Mouse (Mus musculus) kidney, adult 9 months (tissue): ENCODE data around the gene Ccdc74a.
"Not testable (repeated sequence)": the region's sequence is repeated elsewhere in the genome, so short reads cannot be mapped to it uniquely, and the experiment has no call there.

Experiments used
- DNase-seq: peaks from one replicate; pipeline ENCODE4 v3.0.0; 2022

Ccdc74a gene

DNA sequence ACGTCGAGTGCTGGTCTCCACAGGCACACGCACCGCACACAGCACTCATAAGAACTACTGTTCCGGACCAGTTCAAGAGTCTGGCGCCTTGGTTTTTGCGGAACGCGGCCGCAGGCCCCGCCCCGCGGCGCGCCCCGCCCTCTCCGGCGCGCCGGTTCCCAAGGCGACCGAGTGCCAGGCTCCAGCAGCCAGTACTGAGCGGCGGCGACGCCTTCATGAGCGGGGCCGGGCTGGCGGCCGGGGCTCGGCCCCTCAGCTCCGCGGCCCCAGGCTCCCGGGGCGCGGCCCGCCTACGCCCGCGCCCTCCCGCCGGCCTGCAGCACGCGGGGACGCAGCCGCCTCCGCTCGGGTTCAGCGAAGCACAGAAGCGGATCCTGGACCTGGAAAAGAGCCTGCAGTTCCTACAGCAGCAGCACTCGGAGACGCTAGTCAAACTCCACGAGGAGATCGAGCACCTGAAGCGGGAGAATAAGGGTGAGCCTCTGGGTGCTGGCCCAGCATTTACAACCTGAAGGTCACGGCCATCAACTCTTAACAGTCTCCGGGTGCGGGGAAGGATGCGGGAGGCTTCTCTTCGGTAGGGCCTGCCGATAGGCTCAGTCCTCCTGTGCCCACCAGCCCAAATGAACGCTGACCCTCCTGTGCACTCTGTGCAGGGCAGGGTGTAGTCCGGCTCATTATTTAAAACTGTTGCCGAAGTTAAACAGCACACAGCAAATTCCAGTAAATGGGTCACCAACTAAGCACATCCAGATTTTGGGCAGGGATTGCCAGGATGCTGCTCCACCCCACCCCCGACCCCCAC lies at the start of gene Ccdc74a:
Ccdc74a (plus strand) TSS at position 161 of the 805 bp plus-strand sequence.
- peak; percentile 85 for DNase-seq

DNA sequence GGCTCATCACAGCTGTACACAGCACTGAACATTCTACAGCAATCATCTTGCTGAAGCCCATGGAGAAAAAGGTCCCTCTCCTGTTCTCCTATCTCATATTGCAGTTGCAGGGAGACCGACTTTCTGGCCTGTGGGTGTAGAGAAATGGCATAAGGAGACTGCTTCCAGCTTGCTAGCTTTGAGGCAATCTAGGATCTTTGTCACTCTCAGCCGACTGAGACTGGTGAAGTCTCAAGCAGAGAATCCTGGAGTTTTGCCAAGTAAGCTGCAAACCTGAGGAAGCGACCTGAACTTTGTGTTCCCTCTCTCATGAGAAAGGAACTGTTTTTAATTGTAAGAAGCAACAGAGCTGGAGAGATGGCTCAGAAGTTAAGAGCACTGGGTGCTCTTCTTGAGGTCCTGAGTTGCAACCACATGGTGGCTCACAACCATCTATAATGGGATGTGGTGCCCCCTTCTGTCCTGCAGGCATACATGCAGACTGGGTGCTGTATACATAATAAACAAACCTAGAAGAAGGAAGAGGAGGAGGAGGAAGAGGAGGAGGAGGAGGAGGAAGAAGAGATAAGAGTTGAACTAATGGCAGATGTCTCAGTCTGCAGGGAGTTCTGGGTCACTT lies 45.2 kb upstream of the Ccdc74a start:
- DNase-seq = no peak

DNA sequence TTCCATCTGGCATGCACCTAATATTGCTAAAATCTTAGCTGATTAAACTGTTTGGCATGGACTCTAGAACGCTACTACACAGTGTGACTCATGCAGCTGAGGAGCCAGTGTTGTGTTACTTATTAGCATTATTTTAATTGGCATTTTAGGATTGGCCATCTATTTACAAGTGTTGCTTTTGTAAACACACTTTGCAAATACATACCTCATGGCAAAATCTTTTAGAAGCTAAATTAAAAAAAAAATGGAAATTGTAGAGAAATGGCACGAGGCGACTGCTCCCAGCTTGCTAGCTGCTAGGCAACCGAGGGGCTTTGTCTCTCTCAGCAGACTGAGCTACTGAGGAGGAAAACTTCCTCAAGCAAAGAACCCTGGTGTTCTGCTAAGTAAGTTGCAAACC lies 41.3 kb upstream of the Ccdc74a start:
- DNase-seq = no peak

DNA sequence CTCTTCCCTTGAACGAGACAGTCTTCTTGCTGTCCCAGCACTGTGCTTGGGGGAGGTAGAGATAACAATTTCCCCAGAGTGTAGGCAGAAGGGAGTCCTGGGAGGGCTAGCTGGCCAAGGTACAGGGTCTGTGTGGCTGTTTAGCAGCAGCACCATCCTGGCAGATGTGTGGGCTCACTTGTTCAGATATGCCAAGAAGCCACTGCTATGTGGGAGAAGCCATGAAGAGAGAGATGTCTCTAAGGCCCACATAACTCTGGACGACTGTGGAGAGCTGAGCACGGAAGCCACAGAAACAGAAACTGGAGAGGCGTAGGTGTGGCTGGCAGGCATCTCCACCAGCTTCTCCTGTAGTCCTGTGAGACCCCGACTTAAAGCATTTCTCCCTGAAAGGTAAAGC lies 40.6 kb upstream of the Ccdc74a start:
- DNase-seq = no peak

DNA sequence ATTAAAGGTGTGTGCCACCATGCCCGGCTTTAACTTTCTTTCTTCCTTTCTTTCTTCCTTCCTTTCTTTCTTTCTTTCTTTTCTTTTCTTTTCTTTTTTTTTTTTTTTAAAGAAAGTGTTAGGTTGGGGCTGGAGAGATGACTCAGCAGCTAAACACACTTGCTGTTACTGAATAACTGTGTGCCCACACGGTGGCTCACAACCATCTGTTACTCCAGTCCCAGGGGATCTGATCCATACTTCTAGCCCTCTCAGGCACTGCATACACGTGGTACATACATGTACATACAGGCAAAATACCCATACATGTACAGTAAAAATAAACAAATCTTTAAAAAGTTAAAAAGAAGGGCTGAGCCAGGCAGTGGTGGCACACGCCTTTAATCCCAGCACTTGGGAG lies 34.9 kb upstream of the Ccdc74a start:
- DNase-seq = no peak

DNA sequence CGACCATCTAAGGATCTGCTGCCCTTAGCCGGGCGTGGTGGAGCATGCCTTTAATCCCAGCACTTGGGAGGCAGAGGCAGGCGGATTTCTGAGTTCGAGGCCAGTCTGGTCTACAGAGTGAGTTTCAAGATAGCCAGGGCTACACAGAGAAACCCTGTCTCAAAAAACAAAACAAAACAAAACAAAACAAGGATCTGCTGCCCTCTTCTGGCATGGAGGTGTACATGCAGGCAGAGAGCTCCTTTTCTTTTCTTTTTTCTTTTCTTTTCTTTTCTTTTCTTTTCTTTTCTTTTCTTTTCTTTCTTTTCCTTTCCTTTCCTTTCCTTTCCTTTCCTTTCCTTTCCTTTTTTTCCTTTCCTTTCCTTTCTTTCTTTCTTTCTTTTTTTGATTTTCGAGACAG lies 31.5 kb upstream of the Ccdc74a start:
- not testable (repeated sequence) for DNase-seq

DNA sequence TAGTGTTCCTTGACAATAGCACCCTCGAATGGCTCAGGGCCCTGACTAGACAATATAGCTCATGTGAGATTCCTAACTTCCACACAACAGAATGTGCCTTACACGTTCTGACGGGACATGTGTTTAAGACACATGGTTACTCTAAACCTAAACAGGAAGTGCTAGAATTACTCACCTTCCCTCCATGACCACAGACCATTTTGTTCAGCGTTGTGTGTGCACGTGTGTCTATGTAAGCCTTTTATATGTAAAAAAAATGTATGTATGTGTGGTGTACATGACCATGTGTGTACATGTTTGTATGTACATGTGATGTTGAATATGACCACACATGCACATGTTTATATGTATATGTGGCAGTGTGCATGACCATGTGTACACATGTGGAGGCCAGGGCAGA lies 30.1 kb upstream of the Ccdc74a start:
- DNase-seq = no peak

DNA sequence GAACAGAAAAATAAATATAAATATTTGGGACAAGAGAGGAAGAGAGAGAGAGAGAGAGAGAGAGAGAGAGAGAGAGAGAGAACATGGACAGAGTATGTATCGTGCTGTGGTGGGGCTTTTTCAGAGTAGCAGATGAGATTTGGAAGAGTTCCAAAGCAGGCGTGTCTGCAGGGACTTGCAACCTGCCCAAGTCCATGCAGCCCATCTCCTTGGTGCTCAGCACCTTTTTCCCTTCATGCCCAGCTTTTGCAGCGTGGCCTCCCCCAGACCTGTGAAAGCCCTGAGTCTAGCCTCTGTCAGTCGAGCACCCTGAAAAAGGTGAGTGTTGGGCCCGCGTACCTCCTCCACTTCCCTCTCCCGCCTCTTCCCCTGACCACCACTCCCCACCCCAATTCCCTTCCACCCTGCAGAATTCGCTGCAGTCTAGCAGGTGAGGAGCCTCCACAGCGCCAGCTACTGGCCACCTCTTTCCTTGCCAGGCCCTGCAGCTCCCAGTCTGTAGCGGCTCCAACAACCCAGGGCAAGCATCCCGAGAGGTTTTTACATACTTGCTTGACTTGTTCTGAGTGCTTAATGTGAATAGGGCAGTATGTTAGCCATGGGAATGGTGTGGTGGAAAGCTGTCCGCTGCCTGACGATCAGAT lies 28.2 kb upstream of the Ccdc74a start:
- peak; percentile 51 for DNase-seq

DNA sequence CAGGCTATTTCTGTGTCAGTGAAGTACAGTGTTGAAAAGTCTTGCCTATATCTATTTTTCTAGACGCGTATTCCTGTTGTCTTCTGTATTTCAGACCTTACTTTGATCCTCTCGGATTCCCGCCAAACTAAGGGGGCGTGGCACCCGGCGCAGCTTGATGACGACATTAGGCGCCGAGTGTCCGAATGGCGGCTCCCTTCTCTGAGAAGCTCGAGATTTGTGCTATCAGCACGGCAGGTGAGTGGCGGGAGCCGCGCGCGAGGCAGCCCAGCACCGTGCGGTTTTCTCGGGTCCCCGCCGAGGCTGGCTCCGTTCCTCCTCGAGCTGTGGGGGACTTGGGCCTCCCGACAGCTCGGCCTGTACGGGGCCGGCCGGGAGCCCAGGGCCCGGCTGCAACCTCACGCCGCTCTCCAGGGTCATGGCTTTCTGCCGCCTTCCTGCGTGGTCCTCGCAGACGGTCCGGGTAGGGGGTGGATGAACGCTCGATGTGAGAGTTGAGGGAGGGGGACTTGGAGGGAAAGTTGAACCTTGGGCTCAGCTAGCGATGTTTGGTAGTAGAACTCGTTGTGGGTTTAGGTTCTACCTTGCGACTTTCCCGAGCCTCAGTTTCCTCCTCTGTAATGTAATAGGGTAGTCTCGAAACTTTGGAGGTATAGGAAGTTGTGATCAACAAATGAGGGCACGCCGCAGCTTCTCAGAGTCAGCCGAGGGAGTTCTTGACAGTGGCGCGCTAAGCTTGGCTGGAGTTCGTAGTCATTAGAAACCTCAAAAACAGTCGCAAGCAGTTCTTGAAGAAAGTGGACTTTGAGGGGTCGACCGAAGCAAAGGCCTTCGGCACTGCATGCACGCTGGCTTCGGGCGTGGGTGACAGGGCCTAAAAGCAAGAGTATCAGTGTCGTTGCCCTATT lies 26.8 kb upstream of the Ccdc74a start, which contains the start of gene Smpd4:
Smpd4 (plus strand) TSS at position 157 of the 908 bp plus-strand sequence.
- peak; percentile 94 for DNase-seq

DNA sequence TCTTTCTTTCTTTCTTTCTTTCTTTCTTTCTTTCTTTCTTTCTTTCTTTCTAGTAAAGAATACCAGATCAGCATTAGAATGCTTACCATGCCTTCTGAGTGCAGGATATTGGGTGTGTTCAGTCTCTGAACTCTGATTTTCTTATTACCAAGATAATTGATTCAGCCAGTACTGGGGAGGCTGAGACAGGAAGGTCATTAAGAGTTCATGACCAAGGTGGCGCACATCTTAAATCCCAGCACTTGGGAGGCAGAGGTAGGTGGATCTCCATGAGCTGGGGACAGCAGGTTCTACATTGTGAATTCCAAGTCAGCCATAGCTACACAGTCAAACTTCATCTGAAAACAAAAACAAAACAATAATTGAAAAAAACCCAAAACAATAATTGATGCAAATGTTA lies 24.3 kb upstream of the Ccdc74a start:
- DNase-seq = no peak

DNA sequence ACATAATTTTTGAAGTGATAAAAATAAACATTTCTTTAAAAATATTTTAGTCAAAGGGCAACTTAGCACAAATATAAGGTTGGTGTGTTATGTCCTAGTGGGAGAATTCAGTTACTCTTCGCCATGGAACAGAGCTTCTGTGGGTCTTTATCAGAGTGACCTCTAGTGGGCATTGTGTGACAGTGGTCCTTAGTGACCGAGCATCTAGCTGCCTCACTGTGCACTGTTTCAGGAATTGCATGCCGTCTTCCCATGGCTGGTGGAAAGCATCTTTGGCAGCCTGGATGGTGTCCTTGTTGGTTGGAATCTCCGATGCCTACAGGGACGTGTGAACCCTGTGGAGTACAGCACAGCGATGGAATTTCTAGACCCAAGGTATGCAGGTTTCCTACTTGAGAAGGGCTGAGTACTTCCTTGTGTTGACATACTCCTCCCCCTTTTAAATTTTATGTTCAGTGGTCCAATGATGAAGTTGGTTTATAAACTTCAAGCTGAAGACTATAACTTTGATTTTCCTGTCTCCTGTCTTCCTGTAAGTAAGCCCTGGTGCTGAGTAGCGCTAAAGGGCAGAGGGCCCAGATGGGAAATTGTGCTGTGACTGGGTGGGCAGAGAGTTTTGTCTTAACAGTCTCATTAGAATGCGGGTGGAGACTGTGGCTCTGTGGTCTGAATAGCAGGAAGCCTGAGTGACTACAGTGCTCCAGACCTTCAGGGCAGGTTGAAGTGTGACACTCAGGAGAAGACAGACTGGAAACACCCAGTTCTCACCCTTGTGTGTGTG lies 20.6 kb upstream of the Ccdc74a start:
- peak; percentile 20 for DNase-seq

DNA sequence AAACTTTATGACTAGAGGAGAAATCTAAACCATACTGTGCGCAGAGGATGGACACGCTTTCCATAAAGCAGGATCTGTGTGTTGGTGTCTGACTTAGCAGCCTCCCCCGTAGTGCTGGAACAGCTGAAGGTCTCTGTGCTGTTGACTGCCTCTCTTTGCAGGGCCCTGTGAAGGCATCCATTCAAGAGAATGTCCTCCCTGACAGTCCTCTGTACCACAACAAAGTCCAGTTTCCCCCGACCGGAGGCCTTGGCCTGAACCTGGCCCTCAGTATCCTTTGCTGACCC lies 20.1 kb upstream of the Ccdc74a start:
- DNase-seq = no peak

DNA sequence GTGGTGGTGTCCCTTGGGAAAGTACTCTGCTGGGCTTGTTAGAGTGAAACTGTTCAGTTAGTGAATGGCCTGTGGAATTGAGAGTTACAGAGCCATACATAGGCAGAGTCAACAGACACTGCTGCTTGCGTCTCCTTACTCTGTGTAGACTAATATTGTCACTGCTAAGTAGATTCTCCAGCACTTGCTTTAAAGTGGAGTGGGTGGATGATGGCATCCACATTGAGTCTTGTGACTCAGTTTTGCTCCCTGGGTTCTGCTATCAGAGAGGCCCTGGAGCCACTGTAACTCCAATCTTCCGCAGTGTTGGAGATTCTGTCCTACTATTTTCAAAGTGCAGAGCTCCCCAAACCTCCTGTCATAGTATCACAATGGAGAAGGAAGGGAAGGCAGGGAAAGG lies 13.7 kb upstream of the Ccdc74a start:
- DNase-seq = no peak

DNA sequence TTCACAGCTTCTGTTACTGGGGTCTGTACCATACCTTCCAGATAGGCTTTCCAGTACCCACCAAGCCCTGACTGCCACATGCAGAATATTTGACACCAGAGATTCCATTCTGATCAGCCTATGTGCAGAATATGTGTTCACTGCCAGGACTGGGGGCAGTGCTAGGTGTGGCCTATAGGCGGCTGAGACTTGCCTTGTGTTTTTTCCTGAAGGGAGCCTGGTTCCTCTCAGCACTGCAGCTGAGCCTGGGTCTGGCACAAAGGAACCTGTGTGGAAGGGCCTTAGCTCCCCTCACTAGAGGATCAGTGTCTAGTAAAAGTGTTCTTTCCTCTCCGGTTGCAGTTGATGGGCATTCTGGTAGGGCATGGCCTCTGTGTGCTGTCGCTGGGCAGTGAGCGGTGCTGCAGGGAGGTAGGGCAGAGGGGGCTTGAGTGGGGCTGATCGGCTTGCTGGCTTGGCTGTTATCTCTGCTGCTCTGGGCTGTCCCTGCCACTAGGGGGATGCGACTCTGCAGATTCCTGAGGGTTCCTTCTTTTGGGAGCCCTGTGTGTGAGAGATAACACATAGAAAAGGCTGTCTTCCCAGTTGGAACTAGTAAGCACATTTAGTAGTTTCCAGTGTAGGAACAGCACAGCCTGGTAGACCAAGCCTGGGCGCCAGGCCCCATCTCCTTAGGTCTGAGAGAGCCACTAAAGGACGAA lies 12.6 kb upstream of the Ccdc74a start:
- DNase-seq = no peak

DNA sequence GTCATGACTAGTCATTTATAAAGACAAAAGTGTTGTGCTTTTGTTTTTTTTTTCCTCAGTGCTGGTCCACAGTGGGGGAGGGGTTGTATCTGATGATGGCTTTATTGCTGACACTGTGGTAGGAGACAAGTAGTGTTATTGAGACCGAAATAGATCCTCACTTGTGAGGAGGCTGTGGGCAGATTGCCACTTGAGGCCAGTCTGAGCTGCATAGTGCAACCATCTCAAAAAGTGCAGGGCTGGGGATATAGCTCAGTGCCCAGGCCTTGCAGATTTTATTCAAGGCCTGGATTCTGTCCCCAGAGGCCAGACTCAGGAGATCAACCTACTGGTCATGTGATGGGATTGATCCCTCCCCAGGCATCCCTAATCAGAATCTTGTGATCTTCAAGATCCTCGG lies 9.4 kb upstream of the Ccdc74a start:
- DNase-seq = no peak

DNA sequence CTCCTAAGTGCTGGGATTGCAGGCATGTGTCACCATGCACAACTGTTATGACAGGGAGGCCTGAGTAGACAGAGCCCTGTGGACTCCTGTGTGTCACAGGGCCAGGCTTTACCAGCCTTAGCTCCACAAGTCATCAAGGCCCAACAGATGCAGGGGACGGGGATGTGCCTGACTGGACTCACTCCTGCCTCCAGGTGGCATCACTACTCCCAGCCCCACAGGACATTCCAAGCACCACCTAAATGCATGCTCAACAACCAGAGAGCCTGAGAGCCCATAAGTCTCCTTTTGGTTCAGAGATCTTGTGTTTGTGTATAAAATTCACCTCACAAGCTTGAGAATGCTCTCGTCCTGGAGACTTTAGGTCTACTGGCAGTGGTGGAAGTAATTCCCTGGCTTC lies 8.7 kb upstream of the Ccdc74a start:
- no peak for DNase-seq

DNA sequence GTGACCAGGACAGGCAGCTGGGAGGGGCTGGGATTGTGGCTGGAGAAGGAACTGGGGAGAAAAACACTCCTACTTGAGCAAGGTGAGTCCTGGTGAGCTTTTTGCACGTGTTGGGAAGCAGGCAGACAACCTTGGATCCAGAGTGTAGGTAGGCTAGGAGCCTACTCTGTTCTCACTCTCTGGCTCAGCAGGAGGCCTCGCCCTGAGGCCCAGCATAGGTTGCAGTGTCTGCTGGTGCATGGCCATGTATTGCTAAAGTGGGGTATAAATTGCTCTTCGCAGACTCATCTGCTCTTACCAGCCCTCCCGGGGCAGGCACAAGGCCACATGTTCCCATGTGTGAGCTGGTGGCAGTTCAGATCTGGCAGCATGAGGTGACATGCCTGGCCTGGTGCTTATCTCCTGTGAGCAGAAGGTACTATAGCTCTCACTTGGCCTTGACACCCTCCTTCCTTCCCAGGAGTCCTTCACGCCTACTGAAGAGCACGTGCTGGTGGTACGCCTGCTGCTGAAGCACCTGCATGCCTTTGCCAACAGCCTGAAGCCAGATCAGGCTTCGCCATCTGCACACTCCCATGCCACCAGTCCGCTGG lies 8.1 kb upstream of the Ccdc74a start:
- DNase-seq = no peak

DNA sequence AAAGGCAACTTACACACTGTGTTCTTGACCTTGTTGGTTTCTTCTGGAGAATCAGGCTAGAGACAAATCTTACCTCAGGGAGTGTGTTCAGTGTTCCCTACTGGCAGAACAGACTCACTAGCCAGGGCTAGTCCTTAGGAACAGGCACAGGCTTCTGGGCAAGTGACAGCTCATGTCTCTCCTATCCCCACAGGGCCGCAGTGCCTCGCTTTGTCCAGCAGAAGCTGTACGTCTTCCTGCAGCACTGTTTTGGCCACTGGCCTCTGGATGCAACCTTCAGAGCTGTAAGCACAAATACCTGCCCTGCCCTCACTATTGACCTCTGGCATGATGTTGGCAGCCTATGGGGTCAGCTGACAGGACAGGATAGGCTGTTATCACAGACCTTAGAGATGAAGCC lies 7.2 kb upstream of the Ccdc74a start:
- no peak for DNase-seq

DNA sequence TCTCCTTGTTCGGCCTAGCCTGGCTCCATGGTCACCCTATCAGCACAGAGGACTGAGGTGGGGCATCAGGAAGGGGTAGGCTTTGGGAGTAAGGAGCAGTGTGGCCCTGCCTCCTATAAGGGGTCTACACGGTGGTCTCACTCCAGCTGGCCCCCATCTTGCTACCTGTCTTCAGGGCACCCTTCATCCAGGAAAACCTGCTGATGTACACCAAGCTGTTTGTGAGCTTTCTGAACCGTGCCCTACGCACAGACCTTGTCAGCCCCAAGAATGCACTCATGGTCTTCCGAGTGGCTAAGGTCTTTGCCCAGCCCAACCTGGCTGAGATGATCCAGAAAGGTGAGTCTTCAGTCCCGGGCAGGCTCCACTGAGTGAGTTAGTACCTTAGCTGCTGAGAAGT lies 6.3 kb upstream of the Ccdc74a start:
- DNase-seq = no peak

DNA sequence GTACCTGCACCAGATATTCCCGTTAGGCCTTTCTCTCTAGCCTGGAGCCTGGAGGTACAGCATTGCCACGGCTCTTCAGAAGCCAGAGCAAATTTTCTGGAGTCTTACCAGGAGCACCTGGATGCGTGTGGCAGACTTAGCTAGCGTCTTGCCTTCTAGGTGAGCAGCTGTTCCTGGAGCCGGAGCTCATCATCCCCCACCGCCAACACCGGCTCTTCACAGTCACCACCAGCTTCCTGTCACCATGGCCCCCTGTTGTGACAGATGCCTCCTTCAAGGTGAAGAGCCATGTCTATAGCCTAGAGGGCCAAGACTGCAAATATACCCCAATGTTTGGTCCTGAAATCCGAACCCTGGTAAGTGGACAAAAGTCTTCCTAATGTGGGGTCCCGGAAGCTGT lies 5.6 kb upstream of the Ccdc74a start:
- DNase-seq = no peak

DNA sequence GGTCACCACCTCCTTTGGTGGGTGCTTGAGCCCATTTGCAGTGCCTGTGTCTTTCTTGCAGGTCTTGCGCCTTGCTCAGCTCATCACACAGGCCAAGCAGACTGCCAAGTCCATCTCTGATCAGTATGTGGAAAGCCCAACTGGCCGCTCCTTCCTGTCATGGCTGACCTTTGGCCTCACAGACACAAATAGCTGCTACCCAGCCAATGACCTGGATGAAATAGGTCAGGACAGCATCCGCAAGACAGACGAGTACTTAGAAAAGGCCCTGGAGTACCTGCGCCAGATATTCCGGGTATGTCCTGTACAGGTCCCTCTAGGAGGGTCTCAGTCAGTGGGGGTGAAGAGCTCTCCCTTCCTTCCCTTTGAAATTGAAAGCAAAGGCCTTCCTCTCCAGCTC lies 5.0 kb upstream of the Ccdc74a start:
- peak; percentile 48 for DNase-seq
